Mouse (Mus musculus) frontal cortex, adult (tissue): Measurements from ENCODE around the gene Acp4.
"Not testable (repeated sequence)": the region's sequence is repeated elsewhere in the genome, so short reads cannot be mapped to it uniquely, and the experiment has no call there.

Experiments used
- ATAC-seq: cut with Nextera tagmentation; 2 replicates; pipeline ENCODE4 v1.9.2; 2017; ENCODE audit warnings: mild to moderate bottlenecking, moderate library complexity, mixed read lengths; ENCODE audit not compliant: low TSS enrichment

Gene Acp4

GRCm38 (mm10) chr7:44257278-44257677, at the start of gene Acp4:
Gene Acp4 (minus strand): TSS chr7:44257378.
- no peak for ATAC-seq

GRCm38 (mm10) chr7:44306516-44307240, 49.5 kb upstream of the Acp4 start, which contains the start of gene Clec11a:
Gene Clec11a (minus strand): TSS chr7:44306902.
- ATAC-seq = no peak

GRCm38 (mm10) chr7:44305686-44306085, 48.5 kb upstream of the Acp4 start:
- no peak for ATAC-seq

- peak; percentile 87 for ATAC-seq
These were observed 47.8 kb upstream of the Acp4 start for GRCm38 (mm10) chr7:44304775-44305641.

- peak; percentile 10; the same call in 1 of the 2 replicates for ATAC-seq
These were observed 47.2 kb upstream of the Acp4 start for GRCm38 (mm10) chr7:44304463-44304774.

GRCm38 (mm10) chr7:44303346-44304340, 46.5 kb upstream of the Acp4 start:
- no peak for ATAC-seq

GRCm38 (mm10) chr7:44297501-44297900, 40.3 kb upstream of the Acp4 start:
- not testable (repeated sequence) for ATAC-seq

- ATAC-seq = no peak
These were observed 34.2 kb upstream of the Acp4 start for GRCm38 (mm10) chr7:44291418-44291817.

- ATAC-seq = no peak
These were observed 33.8 kb upstream of the Acp4 start for GRCm38 (mm10) chr7:44290986-44291385.

GRCm38 (mm10) chr7:44287760-44288159, 30.6 kb upstream of the Acp4 start:
- ATAC-seq = no peak

- peak; percentile 23; the same call in 1 of the 2 replicates for ATAC-seq
These were observed 24.4 kb upstream of the Acp4 start for GRCm38 (mm10) chr7:44281586-44281985.

GRCm38 (mm10) chr7:44280959-44281358, 23.8 kb upstream of the Acp4 start:
- ATAC-seq = peak; percentile 41; the same call in 1 of the 2 replicates

- peak; percentile 50; the same call in 1 of the 2 replicates for ATAC-seq
These were observed 20.1 kb upstream of the Acp4 start for GRCm38 (mm10) chr7:44277250-44277622.

- no peak for ATAC-seq
These were observed 19.5 kb upstream of the Acp4 start for GRCm38 (mm10) chr7:44276461-44277249.

GRCm38 (mm10) chr7:44275546-44275945, 18.4 kb upstream of the Acp4 start:
- no peak for ATAC-seq

GRCm38 (mm10) chr7:44274096-44274495, 16.9 kb upstream of the Acp4 start:
- ATAC-seq = no peak

- no peak for ATAC-seq
These were observed 16.3 kb upstream of the Acp4 start for GRCm38 (mm10) chr7:44273446-44273845.

GRCm38 (mm10) chr7:44272546-44272945, 15.4 kb upstream of the Acp4 start:
- no peak for ATAC-seq

GRCm38 (mm10) chr7:44271309-44271708, 14.1 kb upstream of the Acp4 start:
- no peak for ATAC-seq

GRCm38 (mm10) chr7:44269397-44269796, 12.2 kb upstream of the Acp4 start:
- ATAC-seq = no peak

- no peak for ATAC-seq
These were observed 10.9 kb upstream of the Acp4 start for GRCm38 (mm10) chr7:44268117-44268516.
